Mouse (Mus musculus) midbrain, embryonic 11.5 days (tissue): ENCODE data around the gene Daw1. TPM values are rescaled to one million over a fixed set of nuclear protein-coding genes. Genes with fewer than 3 reads are reported as not detected.

Source experiments
- ATAC-seq: fragments of 200-750 bp; cut with Nextera tagmentation; 2 replicates; pipeline ENCODE4 v1.8.0; 2017; ENCODE audit warnings: moderate TSS enrichment, moderate library complexity; ENCODE audit not compliant: low FRiP score
- DNase-seq: peaks from one replicate; pipeline ENCODE4 v3.0.0; 2015; ENCODE audit warnings: low spot score; ENCODE audit errors: missing footprints
- H3K27ac ChIP-seq: fragments of 300-500 bp; sonication (generic); 2 replicates; pipeline ENCODE4 v1.5.1; 2014; ENCODE audit warnings: low read depth, low read length
- H3K27me3 ChIP-seq: fragments of 300-500 bp; sonication (generic); 2 replicates; pipeline ENCODE4 v1.6.1; 2014; ENCODE audit warnings: mild to moderate bottlenecking, low read length, moderate library complexity, mixed read lengths; ENCODE audit not compliant: control insufficient read depth, insufficient read depth
- H3K36me3 ChIP-seq: fragments of 300-500 bp; sonication (generic); 2 replicates; pipeline ENCODE4 v1.6.1; 2014; ENCODE audit warnings: mild to moderate bottlenecking, low read length, moderate library complexity, mixed read lengths; ENCODE audit not compliant: control insufficient read depth, insufficient read depth
- H3K4me1 ChIP-seq: fragments of 300-500 bp; sonication (generic); 2 replicates; pipeline ENCODE4 v1.6.1; 2014; ENCODE audit warnings: low read length; ENCODE audit not compliant: control insufficient read depth, insufficient read depth
- H3K4me2 ChIP-seq: fragments of 300-500 bp; sonication (generic); 2 replicates; pipeline ENCODE4 v1.6.1; 2014; ENCODE audit warnings: mild to moderate bottlenecking, moderate library complexity
- H3K4me3 ChIP-seq: fragments of 300-500 bp; sonication (generic); 2 replicates; pipeline ENCODE4 v1.5.1; 2014; ENCODE audit warnings: low read depth, low read length
- H3K9ac ChIP-seq: fragments of 300-500 bp; sonication (generic); 2 replicates; pipeline ENCODE4 v1.6.1; 2014; ENCODE audit warnings: low read length
- H3K9me3 ChIP-seq: fragments of 300-500 bp; sonication (generic); 2 replicates; pipeline ENCODE4 v1.6.1; 2016; ENCODE audit warnings: low read length; ENCODE audit not compliant: control insufficient read depth
- WGBS: fragments of 180-500 bp; shearing (Covaris S2); extraction: QIAGEN DNeasy Blood & Tissue Kit; methylation state at CpG from one replicate; pipeline ENCODE4 v1.1.7; 2014; 5-methylcytosine and 5-hydroxymethylcytosine counted together
- polyA plus RNA-seq: library from polyadenylated mRNA; unstranded; fragments of >200 nt; fragmentation: Nextera tagmentation; extraction: Ambion mirVana; gene quantifications from 2 replicates; pipeline ENCODE4 v1.2.1, GENCODE M21; 2014

Daw1 gene
- polyA plus RNA-seq, 1 experiment from 2014 or later: 0.40 TPM

- Histone ChIP-seq H3K27me3 (no peaks in the 10 kb centered on the region), H3K4me2 (no peak overlapping the region), H3K4me3 (no peak overlapping the region), H3K9ac (no peak overlapping the region), H3K27ac (no peak overlapping the region), H3K36me3 (no peaks in the 10 kb centered on the region), H3K4me1 (no peaks in the 10 kb centered on the region), H3K9me3 (no peaks in the 10 kb centered on the region)
- DNase-seq (no peak), ATAC-seq (no peak)
- WGBS: 88% methylated on average over 7 of the region's 7 CpGs
Measured at GRCm38 (mm10) chr1:83135829-83136228, 23.7 kb upstream of the Daw1 start.

- no peaks in the 10 kb centered on the region for H3K9me3 ChIP-seq
- H3K9ac ChIP-seq: no peak overlapping the region
- WGBS: 95% methylated on average over 8 of the region's 8 CpGs
- ATAC-seq (no peak), DNase-seq (no peak)
- H3K4me2 ChIP-seq: no peak overlapping the region
- H3K27me3 ChIP-seq: no peaks in the 10 kb centered on the region
- no peaks in the 10 kb centered on the region for H3K4me1 ChIP-seq
- no peak overlapping the region for H3K4me3 ChIP-seq
- H3K27ac ChIP-seq: no peak overlapping the region
- no peaks in the 10 kb centered on the region for H3K36me3 ChIP-seq
Measured at GRCm38 (mm10) chr1:83137847-83138246, 21.7 kb upstream of the Daw1 start.

- no peaks in the 10 kb centered on the region for H3K36me3 ChIP-seq
- H3K4me3 ChIP-seq: no peak overlapping the region
- no peak overlapping the region for H3K9ac ChIP-seq
- no peaks in the 10 kb centered on the region for H3K27me3 ChIP-seq
- DNase-seq (no peak), ATAC-seq (no peak)
- no peaks in the 10 kb centered on the region for H3K4me1 ChIP-seq
- H3K4me2 ChIP-seq: no peak overlapping the region
- no peak overlapping the region for H3K27ac ChIP-seq
- 85% methylated on average over 6 of the region's 6 CpGs for WGBS
- no peaks in the 10 kb centered on the region for H3K9me3 ChIP-seq
Measured at GRCm38 (mm10) chr1:83138721-83139120, 20.8 kb upstream of the Daw1 start.

- Histone ChIP-seq H3K9me3 (no peaks in the 10 kb centered on the region), H3K4me3 (no peak overlapping the region), H3K27me3 (no peaks in the 10 kb centered on the region), H3K36me3 (no peaks in the 10 kb centered on the region), H3K4me1 (no peaks in the 10 kb centered on the region), H3K4me2 (no peak overlapping the region), H3K9ac (no peak overlapping the region), H3K27ac (no peak overlapping the region)
- 89% methylated on average over 8 of the region's 8 CpGs for WGBS
- ATAC-seq (no peak), DNase-seq (no peak)
Measured at GRCm38 (mm10) chr1:83141510-83141909, 18.0 kb upstream of the Daw1 start.

- no peak for DNase-seq
- Histone ChIP-seq H3K27me3 (no peaks in the 10 kb centered on the region), H3K9me3 (no peaks in the 10 kb centered on the region), H3K4me2 (no peak overlapping the region), H3K4me3 (no peak overlapping the region), H3K9ac (no peak overlapping the region), H3K36me3 (no peaks in the 10 kb centered on the region), H3K4me1 (no peaks in the 10 kb centered on the region), H3K27ac (no peak overlapping the region)
- ATAC-seq: no peak
- WGBS: 84% methylated on average over 5 of the region's 5 CpGs
Measured at GRCm38 (mm10) chr1:83142055-83142454, 17.5 kb upstream of the Daw1 start.

- H3K27ac ChIP-seq: no peak overlapping the region
- DNase-seq (no peak), ATAC-seq (no peak)
- H3K4me1 ChIP-seq: no peaks in the 10 kb centered on the region
- no peak overlapping the region for H3K9ac ChIP-seq
- H3K27me3 ChIP-seq: no peaks in the 10 kb centered on the region
- H3K4me3 ChIP-seq: no peak overlapping the region
- H3K36me3 ChIP-seq: no peaks in the 10 kb centered on the region
- H3K9me3 ChIP-seq: no peaks in the 10 kb centered on the region
- H3K4me2 ChIP-seq: no peak overlapping the region
- 88% methylated on average over 2 of the region's 2 CpGs for WGBS
Measured at GRCm38 (mm10) chr1:83146547-83146946, 13.0 kb upstream of the Daw1 start.

GRCm38 (mm10) chr1:83150227-83150626 is 9.3 kb upstream of the Daw1 start:
- Histone ChIP-seq H3K27ac (no peak overlapping the region), H3K4me3 (no peak overlapping the region), H3K36me3 (no peaks in the 10 kb centered on the region), H3K4me2 (no peak overlapping the region), H3K9ac (no peak overlapping the region), H3K27me3 (no peaks in the 10 kb centered on the region), H3K4me1 (no peaks in the 10 kb centered on the region), H3K9me3 (no peaks in the 10 kb centered on the region)
- DNase-seq (no peak), ATAC-seq (no peak)
- 77% methylated on average over 3 of the region's 3 CpGs for WGBS

GRCm38 (mm10) chr1:83152961-83153360 is 6.6 kb upstream of the Daw1 start:
- no peak overlapping the region for H3K4me2 ChIP-seq
- H3K36me3 ChIP-seq: no peaks in the 10 kb centered on the region
- no peaks in the 10 kb centered on the region for H3K27me3 ChIP-seq
- H3K4me3 ChIP-seq: no peak overlapping the region
- no peaks in the 10 kb centered on the region for H3K9me3 ChIP-seq
- no peak overlapping the region for H3K9ac ChIP-seq
- DNase-seq (no peak), ATAC-seq (no peak)
- no peak overlapping the region for H3K27ac ChIP-seq
- 89% methylated on average over 3 of the region's 3 CpGs for WGBS
- no peaks in the 10 kb centered on the region for H3K4me1 ChIP-seq

GRCm38 (mm10) chr1:83156876-83157275 is 2.7 kb upstream of the Daw1 start:
- H3K4me2 ChIP-seq: no peak overlapping the region
- H3K9ac ChIP-seq: no peak overlapping the region
- 65% methylated on average over 1 of the region's 1 CpGs for WGBS
- no peak overlapping the region for H3K4me3 ChIP-seq
- H3K36me3 ChIP-seq: no peaks in the 10 kb centered on the region
- DNase-seq (no peak), ATAC-seq (no peak)
- no peaks in the 10 kb centered on the region for H3K9me3 ChIP-seq
- no peaks in the 10 kb centered on the region for H3K27me3 ChIP-seq
- no peaks in the 10 kb centered on the region for H3K4me1 ChIP-seq
- H3K27ac ChIP-seq: no peak overlapping the region

GRCm38 (mm10) chr1:83161658-83162057 is 2.1 kb downstream of the Daw1 start:
- Histone ChIP-seq H3K4me3 (no peak overlapping the region), H3K4me1 (no peaks in the 10 kb centered on the region), H3K4me2 (no peak overlapping the region), H3K27me3 (no peaks in the 10 kb centered on the region), H3K36me3 (no peaks in the 10 kb centered on the region), H3K27ac (no peak overlapping the region), H3K9me3 (no peaks in the 10 kb centered on the region), H3K9ac (no peak overlapping the region)
- peak; percentile 23 for DNase-seq
- no peak for ATAC-seq
- 75% methylated on average over 3 of the region's 3 CpGs for WGBS
